Mouse (Mus musculus): ENCODE data around the gene Icam4.

- TF ChIP-seq CTCF (IDR thresholded peaks at IDR 0.05; ENCODE audit: control insufficient read depth, insufficient read depth, insufficient replicate concordance, low read depth, low read length), result no peak
- no peak for TF ChIP-seq POLR2A (IDR thresholded peaks at IDR 0.05; ENCODE audit: control insufficient read depth, low read depth, low read length)
Measured at GRCm38 (mm10) chr9:21074173-21074572, 45.0 kb downstream of the Icam4 start.

All from testis, adult 2 months (tissue).